Mouse (Mus musculus): Measurements from ENCODE around the gene Phospho2.
"Not testable (repeated sequence)": the region's sequence is repeated elsewhere in the genome, so short reads cannot be mapped to it uniquely, and the experiment has no call there.

DNA sequence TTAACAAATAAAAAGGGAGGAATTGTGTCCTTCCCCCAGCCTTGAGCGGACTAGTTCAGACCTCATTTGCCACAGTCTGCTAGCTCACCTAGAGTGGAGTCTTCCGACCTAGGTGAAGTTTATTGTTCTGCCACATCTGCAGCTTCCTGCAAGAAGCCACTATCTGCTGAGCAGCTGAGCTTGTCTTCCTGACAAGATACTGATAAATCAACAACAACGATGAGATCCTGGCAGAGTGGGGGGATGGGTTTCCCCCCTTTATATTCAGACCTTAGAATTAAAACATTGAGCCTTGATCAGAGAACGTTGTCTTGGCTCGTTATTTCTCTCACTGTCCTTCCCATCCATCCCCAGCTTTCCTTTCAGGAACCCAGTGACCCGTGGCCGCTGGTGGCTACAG lies 21.9 kb downstream of the Phospho2 start:
- not testable (repeated sequence) for TF ChIP-seq CTCF, POLR2A (IDR thresholded peaks at IDR 0.05; ENCODE audit: insufficient read depth, low read depth, low read length)
